Mouse (Mus musculus) testis, adult 2 months (tissue): Measurements from ENCODE around the gene Impdh2.

ENCODE experiments used
- CTCF ChIP-seq: fragments of 200-500 bp; IDR thresholded peaks from 2 replicates; pipeline ENCODE4 v1.5.1; 2012; ENCODE audit warnings: low read depth, mild to moderate bottlenecking, inconsistent platforms, low read length, moderate library complexity; ENCODE audit not compliant: control insufficient read depth, insufficient read depth, insufficient replicate concordance
- POLR2A ChIP-seq: fragments of 200-500 bp; IDR thresholded peaks from 2 replicates; pipeline ENCODE4 v1.6.1; 2012; ENCODE audit warnings: low read depth, mild to moderate bottlenecking, inconsistent platforms, low read length, moderate library complexity; ENCODE audit not compliant: control insufficient read depth

DNA sequence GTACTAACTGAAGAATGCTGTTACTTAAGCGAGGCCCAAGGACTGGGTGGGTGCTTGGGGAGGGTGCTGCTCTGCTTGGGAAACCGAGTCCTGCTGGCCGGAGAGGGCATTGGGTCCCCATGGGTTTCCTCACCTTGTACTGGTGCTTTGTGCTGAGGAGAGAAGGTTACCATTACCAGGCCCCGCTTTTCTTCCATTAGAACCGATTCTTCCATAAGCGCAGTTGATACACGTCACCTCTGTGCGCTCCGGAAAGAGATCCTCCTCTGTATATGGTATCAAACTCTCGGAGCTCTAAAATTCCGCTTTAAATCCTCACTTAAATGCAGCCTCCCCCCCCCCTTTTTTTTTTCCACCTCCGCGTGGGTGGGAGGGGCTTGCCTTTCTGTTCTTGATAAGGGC is 42.2 kb upstream of the Impdh2 start:
- TF ChIP-seq POLR2A, result no peak; the same call in 1 of the 2 replicates
- no peak for TF ChIP-seq CTCF
